Mouse (Mus musculus): Measurements from ENCODE around the gene Rnasek. TPM values are rescaled to one million over a fixed set of nuclear protein-coding genes. Genes with fewer than 3 reads are reported as not detected.
A peak's percentile ranks its signal among the peaks of the same experiment; 100 is the strongest.

Rnasek gene
- polyA plus RNA-seq, 1 experiment from 2014 or later: 136 TPM

- Histone ChIP-seq H3K27ac (no peak overlapping the region), H3K27me3 (peaks cover 26% of the 10 kb centered on the region), H3K9ac (no peak overlapping the region), H3K9me3 (no peaks in the 10 kb centered on the region), H3K4me3 (no peak overlapping the region), H3K4me2 (replicated peaks) (no peak overlapping the region), H3K4me1 (peaks cover 4% of the 10 kb centered on the region; the same call in 1 of the 2 replicates), H3K36me3 (no peaks in the 10 kb centered on the region)
- WGBS: 93% methylated on average over 4 of the region's 4 CpGs
- ATAC-seq (ENCODE audit: insufficient number of reproducible peaks, insufficient read depth, low FRiP score, low TSS enrichment): no peak
Observed at GRCm38 (mm10) chr11:70259035-70259434, 19.4 kb upstream of the Rnasek start.

GRCm38 (mm10) chr11:70254931-70255531, 15.4 kb upstream of the Rnasek start, which contains the start of gene Alox12:
TSS of gene Alox12 (minus strand) at chr11:70255353.
- H3K27ac ChIP-seq: no peak within 1 kb of the TSS
- 1% methylated on average over 25 of the region's 25 CpGs for WGBS
- peaks cover 4% of the 10 kb centered on the region; the same call in 1 of the 2 replicates for H3K4me1 ChIP-seq
- no peaks in the 10 kb centered on the region for H3K36me3 ChIP-seq
- H3K4me2 ChIP-seq (replicated peaks): peak within 1 kb of the TSS; percentile 51
- peak within 1 kb of the TSS; percentile 42; the same call in 1 of the 2 replicates for H3K9ac ChIP-seq
- no peak for ATAC-seq (ENCODE audit: insufficient number of reproducible peaks, insufficient read depth, low FRiP score, low TSS enrichment)
- no peaks in the 10 kb centered on the region for H3K9me3 ChIP-seq
- peak within 1 kb of the TSS; percentile 25 for H3K4me3 ChIP-seq
- H3K27me3 ChIP-seq: peaks cover 57% of the 10 kb centered on the region

GRCm38 (mm10) chr11:70254337-70254736, 14.7 kb upstream of the Rnasek start:
- Histone ChIP-seq H3K36me3 (no peaks in the 10 kb centered on the region), H3K27ac (no peak overlapping the region), H3K27me3 (peaks cover 57% of the 10 kb centered on the region), H3K4me2 (replicated peaks) (peak overlapping the region; percentile 51), H3K4me3 (peak overlapping the region; percentile 25), H3K4me1 (peaks cover 4% of the 10 kb centered on the region; the same call in 1 of the 2 replicates), H3K9ac (peak overlapping the region; percentile 30; the same call in 1 of the 2 replicates), H3K9me3 (no peaks in the 10 kb centered on the region)
- no peak for ATAC-seq (ENCODE audit: insufficient number of reproducible peaks, insufficient read depth, low FRiP score, low TSS enrichment)
- 3% methylated on average over 18 of the region's 18 CpGs for WGBS

GRCm38 (mm10) chr11:70251853-70252252, 12.2 kb upstream of the Rnasek start:
- Histone ChIP-seq H3K36me3 (no peaks in the 10 kb centered on the region), H3K27me3 (peaks cover 61% of the 10 kb centered on the region), H3K4me2 (replicated peaks) (no peak overlapping the region), H3K4me1 (peaks cover 4% of the 10 kb centered on the region; the same call in 1 of the 2 replicates), H3K27ac (no peak overlapping the region), H3K9me3 (no peaks in the 10 kb centered on the region), H3K4me3 (no peak overlapping the region), H3K9ac (no peak overlapping the region)
- no peak for ATAC-seq (ENCODE audit: insufficient number of reproducible peaks, insufficient read depth, low FRiP score, low TSS enrichment)
- WGBS: 77% methylated on average over 8 of the region's 8 CpGs

- peaks cover 46% of the 10 kb centered on the region for H3K27me3 ChIP-seq
- ATAC-seq (ENCODE audit: insufficient number of reproducible peaks, insufficient read depth, low FRiP score, low TSS enrichment): no peak
- peaks cover under 1% of the 10 kb centered on the region; the same call in 1 of the 2 replicates for H3K4me1 ChIP-seq
- H3K4me2 ChIP-seq (replicated peaks): no peak overlapping the region
- 70% methylated on average over 11 of the region's 11 CpGs for WGBS
- H3K4me3 ChIP-seq: no peak overlapping the region
- no peak overlapping the region for H3K27ac ChIP-seq
- H3K9me3 ChIP-seq: no peaks in the 10 kb centered on the region
- no peaks in the 10 kb centered on the region for H3K36me3 ChIP-seq
- no peak overlapping the region for H3K9ac ChIP-seq
Observed at GRCm38 (mm10) chr11:70250150-70250549, 10.5 kb upstream of the Rnasek start.

- Histone ChIP-seq H3K27ac (no peak overlapping the region), H3K4me1 (no peaks in the 10 kb centered on the region), H3K27me3 (peaks cover 17% of the 10 kb centered on the region), H3K9me3 (no peaks in the 10 kb centered on the region), H3K4me3 (no peak overlapping the region), H3K9ac (no peak overlapping the region), H3K4me2 (replicated peaks) (no peak overlapping the region), H3K36me3 (no peaks in the 10 kb centered on the region)
- ATAC-seq (ENCODE audit: insufficient number of reproducible peaks, insufficient read depth, low FRiP score, low TSS enrichment): no peak
- WGBS: 46% methylated on average over 9 of the region's 9 CpGs
Observed at GRCm38 (mm10) chr11:70247136-70247845, 7.6 kb upstream of the Rnasek start.

GRCm38 (mm10) chr11:70242591-70242990, 2.9 kb upstream of the Rnasek start:
- H3K36me3 ChIP-seq: no peaks in the 10 kb centered on the region
- no peaks in the 10 kb centered on the region for H3K9me3 ChIP-seq
- WGBS: 66% methylated on average over 11 of the region's 11 CpGs
- H3K4me1 ChIP-seq: peaks cover 16% of the 10 kb centered on the region
- no peak for ATAC-seq (ENCODE audit: insufficient number of reproducible peaks, insufficient read depth, low FRiP score, low TSS enrichment)
- H3K27me3 ChIP-seq: no peaks in the 10 kb centered on the region
- no peak overlapping the region for H3K27ac ChIP-seq
- no peak overlapping the region for H3K9ac ChIP-seq
- H3K4me2 ChIP-seq (replicated peaks): no peak overlapping the region
- H3K4me3 ChIP-seq: no peak overlapping the region

GRCm38 (mm10) chr11:70238591-70239440, 826 bp downstream of the Rnasek start:
- 14% methylated on average over 23 of the region's 23 CpGs for WGBS

GRCm38 (mm10) chr11:70237457-70238167, 2.0 kb downstream of the Rnasek start, which contains the start of gene 0610010K14Rik:
TSS of gene 0610010K14Rik (minus strand) at chr11:70237914.
- peak; percentile 82 for ATAC-seq (ENCODE audit: insufficient number of reproducible peaks, insufficient read depth, low FRiP score, low TSS enrichment)
- no peaks in the 10 kb centered on the region for H3K27me3 ChIP-seq
- peak within 1 kb of the TSS; percentile 92 for H3K27ac ChIP-seq
- WGBS: under 1% methylated on average over 70 of the region's 70 CpGs
- peak within 1 kb of the TSS; percentile 86 for H3K4me2 ChIP-seq (replicated peaks)
- peaks cover 37% of the 10 kb centered on the region for H3K4me1 ChIP-seq
- H3K36me3 ChIP-seq: peaks cover 19% of the 10 kb centered on the region
- peak within 1 kb of the TSS; percentile 81 for H3K9ac ChIP-seq
- peak within 1 kb of the TSS; percentile 88 for H3K4me3 ChIP-seq
- H3K9me3 ChIP-seq: no peaks in the 10 kb centered on the region

More at GRCm38 (mm10) chr11:70238591-70239440, 826 bp downstream of the Rnasek start:
- Histone ChIP-seq H3K9me3 (no peaks in the 10 kb centered on the region), H3K9ac (peak overlapping the region; percentile 81), H3K4me2 (replicated peaks) (peak overlapping the region; percentile 86), H3K27me3 (no peaks in the 10 kb centered on the region), H3K4me1 (peaks cover 27% of the 10 kb centered on the region), H3K27ac (peak overlapping the region; percentile 92), H3K36me3 (peaks cover 19% of the 10 kb centered on the region), H3K4me3 (peak overlapping the region; percentile 88)
- no peak for ATAC-seq (ENCODE audit: insufficient number of reproducible peaks, insufficient read depth, low FRiP score, low TSS enrichment)

- Histone ChIP-seq H3K4me2 (replicated peaks) (peak overlapping the region; percentile 86), H3K4me1 (peaks cover 39% of the 10 kb centered on the region)
- 45% methylated on average over 7 of the region's 7 CpGs for WGBS
Observed at GRCm38 (mm10) chr11:70236717-70237116, 2.9 kb downstream of the Rnasek start.

More at GRCm38 (mm10) chr11:70236717-70237116, 2.9 kb downstream of the Rnasek start:
- no peak for ATAC-seq (ENCODE audit: insufficient number of reproducible peaks, insufficient read depth, low FRiP score, low TSS enrichment)
- peak overlapping the region; percentile 92; the same call in 1 of the 2 replicates for H3K27ac ChIP-seq
- peaks cover 19% of the 10 kb centered on the region for H3K36me3 ChIP-seq
- H3K4me3 ChIP-seq: peak overlapping the region; percentile 88
- H3K9me3 ChIP-seq: no peaks in the 10 kb centered on the region
- no peaks in the 10 kb centered on the region for H3K27me3 ChIP-seq
- peak overlapping the region; percentile 81 for H3K9ac ChIP-seq

Measured in embryonic facial prominence, embryonic 12.5 days (tissue).